In genomic region chr1:66108051-66108450, GRCm38 (mm10) we compare ENCODE assay signal across 8 mouse cellular contexts.
DNase-seq lines count a peak whose midpoint lies in the region.
"Had no signal": no experiment of that assay in that cellular context is flagged by ENCODE, and none has a peak within 500 bp of the region (broad histone marks: within the 10 kb centered on the region; RNA-seq: fewer than 3 reads in every experiment).

No protein-coding gene starts in this region.

- peak; percentile 13 for DNase-seq in gastrocnemius, postnatal 10 days
- no peak for DNase-seq in gastrocnemius, postnatal 25 days
- peak; percentile 24 to 37 for DNase-seq in right cerebral cortex, postnatal 10 days (ENCODE audit: low spot score in 2 of 2)
- no peak for DNase-seq in right cerebral cortex, postnatal 36 days (ENCODE audit: low spot score in 2 of 2)
- peak; percentile 27 to 57 for DNase-seq in adrenal gland, adult 18-20 months (ENCODE audit: low spot score in 2 of 2)
- peak; percentile 48 for DNase-seq in brain, adult 2 months (ENCODE audit: low read depth, low spot score)
- no peak for DNase-seq in gastrocnemius, adult 18-20 months (ENCODE audit: low spot score)
- DNase-seq: thymus, adult 2 months had no signal

Comparison
In these comparisons a context has a peak if more than half of its experiments do, and no peak if none do; other contexts are left out.
1. DNase-seq: peak in gastrocnemius, postnatal 10 days (single experiment), right cerebral cortex, postnatal 10 days (2 of 2), adrenal gland, adult 18-20 months (2 of 2) and brain, adult 2 months (single experiment); none in gastrocnemius, postnatal 25 days (single experiment), right cerebral cortex, postnatal 36 days (0 of 2) and gastrocnemius, adult 18-20 months (single experiment).